Mouse (Mus musculus): ENCODE results near the gene Fam131a.

The Fam131a gene

GRCm38 (mm10) chr16:20739845-20740244 is 46.8 kb downstream of the Fam131a start:
- in situ Hi-C loops (cut with MboI, MseI) = no loop called here

- in situ Hi-C loops (cut with MboI, MseI) = no loop called here
Observed at GRCm38 (mm10) chr16:20746641-20747040, 53.6 kb downstream of the Fam131a start.

- in situ Hi-C loops (cut with MboI, MseI) = no loop called here
Observed at GRCm38 (mm10) chr16:20750518-20750917, 57.5 kb downstream of the Fam131a start.
